Mouse (Mus musculus): ENCODE data around the gene Gmfb. TPM values are rescaled to one million over a fixed set of nuclear protein-coding genes. Genes with fewer than 3 reads are reported as not detected.

Gmfb gene
- total RNA-seq, 2 experiments from 2014 or later: 19.0 to 19.3 TPM

DNA sequence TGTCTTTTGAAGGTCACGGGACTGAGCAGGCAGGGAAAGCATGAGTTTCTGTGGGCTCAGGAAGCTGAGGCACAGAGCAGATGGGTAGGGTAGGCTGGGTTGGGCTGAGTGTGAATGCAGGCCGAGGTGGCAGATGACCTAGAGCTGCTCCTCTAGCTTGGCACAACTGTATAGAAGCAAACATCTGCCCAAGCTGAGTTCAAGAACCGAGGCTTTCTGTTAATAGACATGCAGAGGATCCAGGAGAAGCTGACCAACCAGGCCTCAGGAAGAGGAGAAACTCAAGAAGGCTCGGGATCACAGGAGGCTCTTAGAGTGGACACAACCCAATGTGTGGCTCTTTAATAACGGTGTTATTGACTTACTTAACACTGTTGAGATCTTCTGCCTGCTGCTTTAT, 15.9 kb downstream of the Gmfb start:
- no peak for ATAC-seq (replicated peaks; ENCODE audit: low FRiP score, poor library complexity, severe bottlenecking)

DNA sequence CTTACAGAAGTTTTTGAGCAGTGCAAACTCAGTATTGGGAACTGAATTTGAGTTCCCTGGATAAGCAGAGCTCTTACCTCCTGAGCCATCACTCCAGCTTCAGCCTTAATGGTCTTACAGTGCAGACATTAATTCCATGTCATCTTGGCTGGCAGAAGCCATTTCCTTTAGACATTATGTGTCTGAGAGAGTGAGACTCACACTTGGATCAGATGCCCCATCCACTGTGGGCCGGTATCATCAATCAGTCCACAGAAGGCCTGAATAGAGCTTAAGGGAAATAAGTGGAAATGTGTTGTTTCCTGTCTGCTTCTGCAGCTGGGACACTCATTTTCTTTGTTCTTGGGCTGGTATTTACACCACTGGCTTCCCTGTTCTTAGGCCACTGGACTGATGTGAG, 18.3 kb downstream of the Gmfb start:
- no peak for ATAC-seq (replicated peaks; ENCODE audit: low FRiP score, poor library complexity, severe bottlenecking)

GRCm38 (mm10) chr14:46803259-46803658, 18.8 kb downstream of the Gmfb start:
- ATAC-seq (replicated peaks; ENCODE audit: low FRiP score, poor library complexity, severe bottlenecking): no peak

DNA sequence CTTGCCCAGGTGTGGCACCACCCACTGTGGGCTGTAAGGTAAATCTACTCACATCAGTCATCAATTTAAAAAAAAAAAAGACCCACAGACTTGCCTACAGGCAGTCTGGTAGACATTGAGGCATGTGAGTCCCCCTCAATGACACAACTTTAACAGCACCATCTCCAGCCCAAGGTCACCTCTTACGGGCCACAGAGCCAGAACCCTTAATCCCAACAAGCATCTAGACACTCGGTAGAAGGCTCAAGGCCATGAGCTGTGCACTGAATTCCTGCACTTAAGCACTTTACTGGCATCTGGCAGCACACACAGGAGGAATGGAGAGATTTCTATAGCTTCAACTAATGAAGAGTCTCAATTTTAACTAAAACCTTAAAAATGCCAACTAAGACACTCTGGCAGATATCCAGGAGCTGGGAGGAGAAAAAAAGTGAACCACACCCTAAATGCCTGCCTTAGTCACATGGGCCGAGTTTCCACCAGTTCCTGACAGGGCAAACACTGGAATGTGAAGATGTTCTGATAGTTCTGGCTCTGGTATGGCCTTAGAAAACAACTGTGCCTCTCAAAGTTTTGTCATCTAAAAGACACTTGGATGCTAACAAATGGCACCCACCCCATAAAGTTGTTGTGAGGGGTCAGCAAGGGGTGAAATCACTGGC, 21.2 kb downstream of the Gmfb start:
- ATAC-seq (replicated peaks; ENCODE audit: low FRiP score, poor library complexity, severe bottlenecking): peak; percentile 98

DNA sequence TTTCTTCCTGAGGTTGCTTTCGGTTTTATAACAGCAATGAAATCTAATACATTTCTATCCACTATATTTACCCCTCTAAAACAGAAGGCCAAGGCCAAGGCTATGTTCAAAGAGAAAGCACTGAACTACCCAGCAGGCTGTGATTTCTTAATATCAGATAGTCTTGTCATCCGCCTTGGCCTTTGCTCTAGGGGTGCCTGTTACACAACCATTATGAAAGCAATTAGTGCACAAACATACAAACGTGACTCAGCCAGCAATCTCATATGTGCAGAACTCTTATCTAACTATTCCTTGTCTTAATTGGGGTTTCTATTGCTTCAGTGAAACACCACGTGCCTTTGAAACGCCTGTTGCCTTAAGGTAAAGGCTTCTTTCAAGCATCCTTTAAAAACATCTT, 27.9 kb downstream of the Gmfb start:
- ATAC-seq (replicated peaks; ENCODE audit: low FRiP score, poor library complexity, severe bottlenecking): no peak

DNA sequence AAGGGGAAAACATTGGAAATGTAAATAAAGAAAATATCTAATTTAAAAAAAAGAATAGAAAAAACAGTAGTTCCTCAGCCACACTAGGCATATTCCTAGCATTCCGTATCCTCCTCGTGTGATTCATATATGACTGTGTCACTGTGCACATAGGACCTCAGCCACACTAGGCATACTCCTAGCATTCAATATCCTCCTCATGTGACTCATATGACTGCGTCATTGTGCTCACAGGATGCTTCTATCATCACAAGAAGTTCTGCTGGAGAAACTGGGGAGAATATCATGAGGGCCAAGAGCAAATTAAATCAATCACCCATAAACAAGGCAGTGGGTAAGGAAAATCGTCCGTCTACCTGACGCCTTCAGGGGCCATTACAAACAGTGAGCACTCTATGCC, 31.3 kb downstream of the Gmfb start:
- ATAC-seq (replicated peaks; ENCODE audit: low FRiP score, poor library complexity, severe bottlenecking): no peak

GRCm38 (mm10) chr14:46790303-46790702, 31.7 kb downstream of the Gmfb start:
- peak; percentile 46; the same call in 1 of the 2 replicates for ATAC-seq (replicated peaks; ENCODE audit: low FRiP score, poor library complexity, severe bottlenecking)

DNA sequence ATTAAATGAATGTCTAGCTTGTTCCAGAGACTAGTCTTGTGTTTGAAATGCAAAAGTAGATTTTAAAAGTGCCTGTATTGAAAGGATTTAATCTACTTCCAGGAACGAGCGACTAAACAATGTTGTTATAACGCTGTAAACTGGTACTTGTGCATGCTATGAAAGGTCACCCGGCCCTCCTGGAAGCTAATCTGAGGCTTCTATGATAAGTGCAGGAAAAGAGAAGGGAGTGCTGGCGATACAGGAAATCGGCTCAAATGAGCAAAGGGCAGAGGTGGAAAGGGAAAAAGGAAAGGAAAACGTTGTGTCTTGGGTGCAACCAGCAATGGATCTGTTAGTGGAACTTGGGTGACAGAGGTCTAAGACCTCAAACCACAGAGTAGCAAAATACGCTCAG, 33.5 kb downstream of the Gmfb start:
- 0 out of 2 replicates have a peak, but pooled peaks have one; percentile 40 for ATAC-seq (replicated peaks; ENCODE audit: low FRiP score, poor library complexity, severe bottlenecking)

DNA sequence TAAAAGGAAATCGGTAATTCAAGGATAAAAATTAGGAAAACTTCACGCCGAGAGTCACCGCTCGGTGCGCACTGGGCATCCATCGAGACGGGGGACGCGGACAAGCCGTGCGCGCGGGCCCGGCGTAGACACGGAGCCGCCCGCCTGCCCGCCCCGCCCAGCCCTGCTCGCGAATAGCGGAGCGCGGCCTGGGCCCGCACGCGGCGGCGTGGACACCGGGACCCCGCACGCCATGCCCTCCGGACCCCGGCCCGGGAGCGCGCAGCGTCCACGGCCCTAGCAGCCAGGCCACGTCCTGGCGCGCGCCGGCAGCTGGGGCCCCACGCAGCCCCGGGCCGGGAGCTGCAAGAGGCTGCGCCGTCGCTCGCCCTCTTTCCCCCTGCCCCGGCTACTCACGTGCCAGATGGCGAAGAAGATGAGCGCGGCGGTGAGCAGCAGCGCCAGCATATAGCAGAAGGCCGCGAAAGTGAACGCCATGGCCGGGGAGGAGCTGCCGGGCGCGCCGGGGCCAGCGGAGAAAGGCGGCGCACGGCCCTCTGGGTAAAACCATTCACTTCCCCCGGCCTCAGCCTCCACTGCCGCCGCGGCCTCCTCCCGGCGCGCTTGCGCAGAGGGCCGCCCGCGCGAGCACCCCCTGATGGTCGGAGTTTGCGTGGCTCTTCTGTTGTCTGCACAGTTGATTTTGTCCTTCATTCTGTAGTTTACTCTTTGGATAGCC, 34.1 kb downstream of the Gmfb start, which contains the start of gene Cnih1:
Gene Cnih1 (minus strand): TSS at position 625 of the 718 bp plus-strand sequence.
- peak; percentile 97 for ATAC-seq (replicated peaks; ENCODE audit: low FRiP score, poor library complexity, severe bottlenecking)

DNA sequence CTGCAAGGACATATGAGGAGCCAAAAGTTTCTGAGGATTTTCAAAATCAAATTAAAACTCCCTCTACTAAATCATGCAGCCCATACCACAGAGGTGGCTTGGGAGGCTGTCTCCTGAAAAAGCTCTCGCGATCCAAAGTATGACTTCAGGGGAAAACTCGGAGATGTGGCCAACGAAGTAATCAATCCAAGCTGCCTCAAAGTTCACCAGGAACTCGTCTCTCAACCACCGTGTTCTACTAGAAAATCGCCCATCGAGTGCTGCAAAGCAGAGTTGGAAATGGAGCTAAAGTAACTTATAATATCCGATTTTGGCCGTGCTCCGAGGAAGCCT, 34.6 kb downstream of the Gmfb start:
- peak; percentile 17; the same call in 1 of the 2 replicates for ATAC-seq (replicated peaks; ENCODE audit: low FRiP score, poor library complexity, severe bottlenecking)

GRCm38 (mm10) chr14:46785247-46785646, 36.8 kb downstream of the Gmfb start:
- ATAC-seq (replicated peaks; ENCODE audit: low FRiP score, poor library complexity, severe bottlenecking): no peak

- ATAC-seq (replicated peaks; ENCODE audit: low FRiP score, poor library complexity, severe bottlenecking): no peak
These were observed 38.6 kb downstream of the Gmfb start for GRCm38 (mm10) chr14:46783327-46783926.

GRCm38 (mm10) chr14:46782187-46782828, 39.7 kb downstream of the Gmfb start:
- ATAC-seq (replicated peaks; ENCODE audit: low FRiP score, poor library complexity, severe bottlenecking): no peak

GRCm38 (mm10) chr14:46781086-46781485, 41.0 kb downstream of the Gmfb start:
- no peak for ATAC-seq (replicated peaks; ENCODE audit: low FRiP score, poor library complexity, severe bottlenecking)

DNA sequence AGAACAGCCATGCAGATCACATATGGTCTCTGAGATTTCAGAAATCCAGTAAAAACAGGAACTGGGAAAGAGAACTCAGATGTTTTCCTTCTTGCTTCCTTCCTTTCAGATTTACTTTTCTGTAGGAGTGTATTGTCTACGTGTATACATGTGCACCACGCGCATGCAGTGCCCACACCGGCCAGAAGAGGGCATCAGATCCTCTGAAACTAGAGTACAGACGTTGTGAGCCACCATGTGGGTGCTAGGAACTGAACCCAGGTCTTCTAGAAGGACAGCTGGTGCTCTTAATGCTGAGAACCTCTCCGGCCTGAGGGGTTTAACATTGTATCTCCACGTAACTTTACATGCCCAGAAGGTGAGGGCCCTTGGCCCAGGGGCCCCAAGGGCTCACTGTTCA, 42.8 kb downstream of the Gmfb start:
- 0 out of 2 replicates have a peak, but pooled peaks have one; percentile 34 for ATAC-seq (replicated peaks; ENCODE audit: low FRiP score, poor library complexity, severe bottlenecking)

DNA sequence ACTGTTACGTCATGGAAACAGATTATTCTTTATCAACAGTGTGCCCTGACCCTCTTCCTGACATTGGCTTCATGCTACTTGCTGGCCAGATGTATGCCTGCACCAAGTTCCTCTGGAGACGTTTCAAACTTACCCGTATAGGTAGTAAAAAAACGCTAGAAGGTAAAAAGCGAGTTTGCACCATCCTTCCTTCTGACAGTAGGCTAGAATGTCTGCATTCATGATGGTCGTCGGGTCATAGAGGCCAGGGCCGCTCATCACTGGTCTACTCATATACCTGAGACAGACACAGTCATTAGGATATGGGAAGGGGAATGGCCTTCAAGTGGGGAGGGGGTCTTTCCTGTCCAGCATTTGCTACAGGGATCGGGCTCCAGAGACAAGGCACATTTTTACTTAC, 43.3 kb downstream of the Gmfb start:
- no peak for ATAC-seq (replicated peaks; ENCODE audit: low FRiP score, poor library complexity, severe bottlenecking)

GRCm38 (mm10) chr14:46770036-46770435, 52.0 kb downstream of the Gmfb start:
- no peak for ATAC-seq (replicated peaks; ENCODE audit: low FRiP score, poor library complexity, severe bottlenecking)

GRCm38 (mm10) chr14:46767116-46767515, 54.9 kb downstream of the Gmfb start:
- no peak for ATAC-seq (replicated peaks; ENCODE audit: low FRiP score, poor library complexity, severe bottlenecking)

GRCm38 (mm10) chr14:46761186-46761585, 60.9 kb downstream of the Gmfb start:
- ATAC-seq (replicated peaks; ENCODE audit: low FRiP score, poor library complexity, severe bottlenecking): peak; percentile 30

DNA sequence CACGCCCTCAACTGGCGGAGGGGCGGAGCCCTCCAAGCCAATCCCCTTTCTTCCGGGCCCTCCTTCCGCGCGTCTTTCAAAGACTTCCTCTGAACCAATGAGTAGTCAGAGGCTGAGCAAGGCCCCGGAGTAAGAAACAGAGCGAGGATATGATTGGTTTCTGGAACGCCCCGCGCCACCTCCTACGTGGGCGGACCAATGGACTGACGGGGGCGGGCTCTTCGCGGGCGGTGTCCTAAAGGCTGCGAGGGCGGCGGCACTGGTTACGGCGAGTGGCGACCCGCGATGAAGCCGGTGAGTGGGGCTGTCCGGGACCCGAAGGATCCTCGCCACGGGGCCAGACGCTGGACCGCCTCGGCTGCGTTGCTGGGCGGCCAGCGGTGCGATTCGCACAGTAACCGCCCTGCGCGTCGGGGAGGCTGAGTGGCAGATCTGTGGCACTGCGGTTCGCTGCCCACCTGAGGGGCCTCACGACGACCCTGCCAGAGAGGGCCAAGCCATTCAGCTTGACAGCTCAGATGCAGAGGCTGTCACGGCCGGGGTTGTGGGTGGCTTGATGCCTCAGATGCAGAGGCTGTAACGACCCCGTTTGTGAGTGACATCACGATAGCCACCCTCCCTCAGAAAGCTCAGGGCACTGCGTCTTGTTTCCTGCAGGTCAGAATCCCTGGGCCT, 61.5 kb downstream of the Gmfb start, which contains the start of gene Cdkn3:
Gene Cdkn3 (plus strand): TSS at position 187 of the 675 bp plus-strand sequence.
- ATAC-seq (replicated peaks; ENCODE audit: low FRiP score, poor library complexity, severe bottlenecking): peak; percentile 98

Data from erythroid progenitor cell, adult 5-6 weeks (primary cell).